Mouse (Mus musculus) liver, embryonic 16.5 days (tissue): ENCODE data around the gene Pfn3. TPM values are rescaled to one million over a fixed set of nuclear protein-coding genes. Genes with fewer than 3 reads are reported as not detected.

ENCODE experiments used
- ATAC-seq: fragments of 200-750 bp; cut with Nextera tagmentation; 2 replicates; pipeline ENCODE4 v1.8.0; 2017; ENCODE audit warnings: low read depth, mild to moderate bottlenecking, moderate number of reproducible peaks, moderate library complexity
- H3K27ac ChIP-seq: fragments of 300-500 bp; sonication (generic); 2 replicates; pipeline ENCODE4 v1.5.1; 2014; ENCODE audit warnings: mild to moderate bottlenecking, low read length
- H3K27me3 ChIP-seq: fragments of 300-500 bp; sonication (generic); 2 replicates; pipeline ENCODE4 v1.6.1; 2014; ENCODE audit warnings: low read depth, low read length, mixed read lengths; ENCODE audit not compliant: control insufficient read depth, insufficient read depth
- H3K36me3 ChIP-seq: fragments of 300-500 bp; sonication (generic); 2 replicates; pipeline ENCODE4 v1.6.1; 2014; ENCODE audit warnings: mild to moderate bottlenecking; ENCODE audit not compliant: control insufficient read depth, insufficient read depth
- H3K4me1 ChIP-seq: fragments of 300-500 bp; sonication (generic); 2 replicates; pipeline ENCODE4 v1.6.1; 2014; ENCODE audit warnings: low read depth, low read length, mixed read lengths; ENCODE audit not compliant: control insufficient read depth
- H3K4me2 ChIP-seq: fragments of 300-500 bp; sonication (generic); 2 replicates; pipeline ENCODE4 v1.6.1; 2014; ENCODE audit warnings: low read depth, low read length, mixed read lengths
- H3K4me3 ChIP-seq: fragments of 300-500 bp; sonication (generic); 2 replicates; pipeline ENCODE4 v1.5.1; 2014; ENCODE audit warnings: low read depth, mild to moderate bottlenecking, low read length
- H3K9ac ChIP-seq: fragments of 300-500 bp; sonication (generic); 2 replicates; pipeline ENCODE4 v1.6.1; 2014; ENCODE audit warnings: low read depth, low read length
- H3K9me3 ChIP-seq: fragments of 300-500 bp; sonication (generic); replicated peaks from 2 replicates; pipeline ENCODE4 v1.6.1; 2016; ENCODE audit warnings: low read length; ENCODE audit not compliant: control insufficient read depth
- WGBS: fragments of 180-500 bp; shearing (Covaris S2); extraction: QIAGEN DNeasy Blood & Tissue Kit; methylation state at CpG from one replicate; pipeline ENCODE4 v1.1.7; 2014; ENCODE audit not compliant: insufficient replicate concordance; 5-methylcytosine and 5-hydroxymethylcytosine counted together
- polyA plus RNA-seq: library from polyadenylated mRNA; unstranded; fragments of >200 nt; fragmentation: Nextera tagmentation; extraction: Ambion mirVana; gene quantifications from 2 replicates; pipeline ENCODE4 v1.2.1, GENCODE M21; 2015

Gene Pfn3
- polyA plus RNA-seq, 1 experiment from 2014 or later: not detected

- Histone ChIP-seq H3K27me3 (no peaks in the 10 kb centered on the region), H3K27ac (peak overlapping the region; percentile 35; the same call in 1 of the 2 replicates), H3K4me1 (peaks cover 45% of the 10 kb centered on the region), H3K36me3 (peaks cover 38% of the 10 kb centered on the region), H3K9ac (no peak overlapping the region), H3K9me3 (no peaks in the 10 kb centered on the region), H3K4me2 (peak overlapping the region; percentile 15; the same call in 1 of the 2 replicates), H3K4me3 (no peak overlapping the region)
- 80% methylated on average over 9 of the region's 9 CpGs for WGBS
- no peak for ATAC-seq
Measured at GRCm38 (mm10) chr13:55449205-55449604, 34.2 kb upstream of the Pfn3 start.

GRCm38 (mm10) chr13:55448131-55448530 is 33.1 kb upstream of the Pfn3 start:
- H3K9ac ChIP-seq: no peak overlapping the region
- ATAC-seq: no peak
- H3K9me3 ChIP-seq: no peaks in the 10 kb centered on the region
- WGBS: 80% methylated on average over 5 of the region's 5 CpGs
- no peak overlapping the region for H3K27ac ChIP-seq
- no peak overlapping the region for H3K4me3 ChIP-seq
- H3K4me2 ChIP-seq: 0 out of 2 replicates have a peak overlapping the region, but pooled peaks have one; percentile 0
- H3K27me3 ChIP-seq: no peaks in the 10 kb centered on the region
- peaks cover 53% of the 10 kb centered on the region for H3K4me1 ChIP-seq
- peaks cover 31% of the 10 kb centered on the region for H3K36me3 ChIP-seq

- H3K4me1 ChIP-seq: peaks cover 53% of the 10 kb centered on the region
Measured at GRCm38 (mm10) chr13:55447543-55447943, 32.5 kb upstream of the Pfn3 start.

GRCm38 (mm10) chr13:55446483-55447105 is 31.6 kb upstream of the Pfn3 start:
- Histone ChIP-seq H3K27me3 (no peaks in the 10 kb centered on the region), H3K9me3 (no peaks in the 10 kb centered on the region), H3K4me3 (peak overlapping the region; percentile 84), H3K4me1 (peaks cover 53% of the 10 kb centered on the region), H3K27ac (peak overlapping the region; percentile 97), H3K4me2 (peak overlapping the region; percentile 89), H3K36me3 (peaks cover 15% of the 10 kb centered on the region), H3K9ac (peak overlapping the region; percentile 94)
- ATAC-seq: peak; percentile 37
- WGBS: 48% methylated on average over 6 of the region's 6 CpGs

More at GRCm38 (mm10) chr13:55447543-55447943, 32.5 kb upstream of the Pfn3 start:
- no peak for ATAC-seq
- H3K27ac ChIP-seq: peak overlapping the region; percentile 97
- peaks cover 25% of the 10 kb centered on the region for H3K36me3 ChIP-seq
- peak overlapping the region; percentile 94 for H3K9ac ChIP-seq
- H3K4me2 ChIP-seq: peak overlapping the region; percentile 89
- H3K4me3 ChIP-seq: peak overlapping the region; percentile 84
- 17% methylated on average over 3 of the region's 3 CpGs for WGBS
- H3K9me3 ChIP-seq: no peaks in the 10 kb centered on the region
- H3K27me3 ChIP-seq: no peaks in the 10 kb centered on the region

- H3K9me3 ChIP-seq: no peaks in the 10 kb centered on the region
- H3K4me3 ChIP-seq: peak overlapping the region; percentile 84
- no peaks in the 10 kb centered on the region for H3K27me3 ChIP-seq
- peaks cover 53% of the 10 kb centered on the region for H3K4me1 ChIP-seq
- WGBS: under 1% methylated on average over 64 of the region's 66 CpGs
- peak overlapping the region; percentile 94 for H3K9ac ChIP-seq
- peak overlapping the region; percentile 89 for H3K4me2 ChIP-seq
- H3K27ac ChIP-seq: peak overlapping the region; percentile 97
- no peak for ATAC-seq
- H3K36me3 ChIP-seq: peaks cover 5% of the 10 kb centered on the region; the same call in 1 of the 2 replicates
Measured at GRCm38 (mm10) chr13:55445361-55446091, 30.5 kb upstream of the Pfn3 start.

GRCm38 (mm10) chr13:55444937-55445315 is 29.9 kb upstream of the Pfn3 start, which contains the start of gene Grk6:
Gene Grk6, plus strand, starts transcription at chr13:55445072.
- peak within 1 kb of the TSS; percentile 94 for H3K9ac ChIP-seq
- H3K27me3 ChIP-seq: no peaks in the 10 kb centered on the region
- peak within 1 kb of the TSS; percentile 84 for H3K4me3 ChIP-seq
- no peaks in the 10 kb centered on the region for H3K9me3 ChIP-seq
- ATAC-seq: peak; percentile 90
- no peaks in the 10 kb centered on the region for H3K36me3 ChIP-seq
- peak within 1 kb of the TSS; percentile 89 for H3K4me2 ChIP-seq
- WGBS: 0% methylated on average over 34 of the region's 35 CpGs
- peaks cover 51% of the 10 kb centered on the region for H3K4me1 ChIP-seq
- H3K27ac ChIP-seq: peak within 1 kb of the TSS; percentile 97

GRCm38 (mm10) chr13:55444286-55444936 is 29.4 kb upstream of the Pfn3 start:
- H3K27ac ChIP-seq: peak overlapping the region; percentile 97
- H3K4me2 ChIP-seq: peak overlapping the region; percentile 89
- WGBS: under 1% methylated on average over 33 of the region's 33 CpGs
- H3K27me3 ChIP-seq: no peaks in the 10 kb centered on the region
- H3K9ac ChIP-seq: peak overlapping the region; percentile 66
- no peaks in the 10 kb centered on the region for H3K9me3 ChIP-seq
- H3K36me3 ChIP-seq: no peaks in the 10 kb centered on the region
- ATAC-seq: peak; percentile 38
- H3K4me1 ChIP-seq: peaks cover 46% of the 10 kb centered on the region
- peak overlapping the region; percentile 84 for H3K4me3 ChIP-seq

GRCm38 (mm10) chr13:55443799-55444285 is 28.8 kb upstream of the Pfn3 start:
- Histone ChIP-seq H3K9ac (peak overlapping the region; percentile 66; the same call in 1 of the 2 replicates), H3K4me1 (peaks cover 41% of the 10 kb centered on the region), H3K9me3 (no peaks in the 10 kb centered on the region), H3K27ac (peak overlapping the region; percentile 97; the same call in 1 of the 2 replicates), H3K4me2 (peak overlapping the region; percentile 89), H3K27me3 (no peaks in the 10 kb centered on the region), H3K4me3 (peak overlapping the region; percentile 84), H3K36me3 (no peaks in the 10 kb centered on the region)
- WGBS: 31% methylated on average over 9 of the region's 9 CpGs
- ATAC-seq: no peak
